Mouse (Mus musculus): ENCODE measurements around the gene Col26a1.

DNA sequence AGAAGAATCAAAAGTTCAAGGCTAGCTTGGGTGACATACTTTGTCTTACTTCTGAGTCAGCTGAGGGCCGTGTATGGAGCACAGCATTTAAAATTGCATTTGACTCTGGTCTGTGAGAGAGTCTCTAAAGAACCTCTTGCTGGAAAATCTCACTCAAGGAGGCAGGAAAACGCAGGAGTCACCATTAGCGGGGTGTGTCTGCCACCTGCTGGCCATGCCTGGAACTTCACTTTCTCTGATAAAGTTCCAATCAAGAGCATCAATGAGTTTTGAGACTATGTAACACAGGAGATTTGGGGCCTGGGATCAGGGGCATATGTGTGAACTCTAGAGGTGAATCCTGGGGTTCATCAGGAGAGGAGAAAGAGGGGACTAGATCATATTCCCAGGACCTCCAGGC, 127.3 kb downstream of the Col26a1 start:
- no peak for TF ChIP-seq GATA1 (IDR thresholded peaks at IDR 0.05; ENCODE audit: borderline replicate concordance, low read length)
- no peak for TF ChIP-seq FLI1 (IDR thresholded peaks at IDR 0.05; ENCODE audit: low read length)

Measured in megakaryocyte, embryonic 14.5 days (primary cell).